Mouse (Mus musculus): ENCODE measurements around the gene Map3k5. TPM values are rescaled to one million over a fixed set of nuclear protein-coding genes. Genes with fewer than 3 reads are reported as not detected.

The Map3k5 gene
- polyA plus RNA-seq, 2 experiments from 2014 or later: 9.6 to 15.7 TPM

DNA sequence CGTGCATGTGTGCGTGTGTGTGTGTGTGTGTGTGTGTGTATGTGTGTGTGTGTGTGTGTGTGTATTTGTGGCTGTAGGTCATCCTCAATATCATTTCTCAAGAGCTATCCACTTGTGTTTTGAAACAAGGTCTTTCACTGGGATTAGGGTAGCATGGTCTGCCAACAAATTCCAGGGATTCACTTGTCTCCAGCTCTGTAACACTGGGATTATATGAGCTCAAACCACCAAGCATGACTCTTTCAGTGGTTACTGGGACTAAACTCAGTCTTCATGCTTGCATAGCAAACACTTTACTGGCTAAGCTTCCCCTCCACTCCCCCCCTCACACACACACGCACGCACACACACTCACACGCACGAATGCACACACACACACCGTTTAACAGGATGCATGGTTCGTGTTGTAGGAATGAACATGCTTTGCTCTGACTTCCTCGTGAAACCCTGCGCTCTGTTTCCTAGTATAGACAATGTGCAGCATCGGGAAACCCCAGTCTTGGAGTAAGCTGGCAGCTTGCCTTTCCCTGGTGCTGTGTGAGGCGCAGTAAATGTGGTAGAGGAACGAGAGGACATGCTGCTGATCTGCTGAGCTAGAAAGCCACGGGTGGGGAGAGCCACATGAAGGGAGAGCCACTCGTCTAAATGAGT, 126.2 kb downstream of the Map3k5 start:
- no peak for ATAC-seq

DNA sequence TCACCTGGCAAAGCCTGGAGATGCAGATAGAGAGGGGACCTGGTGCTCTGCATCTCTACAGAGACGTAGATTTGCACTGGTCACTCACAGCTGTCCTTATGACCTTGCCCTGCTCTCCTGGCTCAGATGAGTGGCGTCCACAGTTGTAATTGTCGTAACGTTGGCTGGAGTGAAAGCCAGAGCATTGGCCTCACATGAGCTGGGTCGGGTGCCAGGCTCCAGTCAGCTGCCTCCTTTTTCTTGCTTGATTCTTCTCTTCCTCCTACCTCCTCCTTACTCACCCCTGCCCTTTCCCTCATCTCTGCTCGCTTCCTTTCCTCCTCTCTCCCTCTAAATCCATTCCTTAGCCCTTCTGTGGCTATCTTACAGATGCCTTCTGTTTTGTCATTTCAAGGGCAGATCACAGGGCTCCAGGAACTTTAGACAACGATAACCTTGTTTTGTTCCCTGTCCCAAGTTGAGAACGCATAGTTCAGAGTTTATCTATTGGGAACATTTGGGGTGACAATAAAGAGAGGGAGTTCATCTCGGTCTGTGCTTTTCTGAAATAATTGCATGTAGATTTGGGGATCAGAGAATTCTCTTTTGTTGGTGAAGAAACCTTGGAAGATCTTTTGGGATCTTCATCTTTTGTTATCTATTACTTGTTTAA, 130.4 kb downstream of the Map3k5 start:
- no peak for ATAC-seq

DNA sequence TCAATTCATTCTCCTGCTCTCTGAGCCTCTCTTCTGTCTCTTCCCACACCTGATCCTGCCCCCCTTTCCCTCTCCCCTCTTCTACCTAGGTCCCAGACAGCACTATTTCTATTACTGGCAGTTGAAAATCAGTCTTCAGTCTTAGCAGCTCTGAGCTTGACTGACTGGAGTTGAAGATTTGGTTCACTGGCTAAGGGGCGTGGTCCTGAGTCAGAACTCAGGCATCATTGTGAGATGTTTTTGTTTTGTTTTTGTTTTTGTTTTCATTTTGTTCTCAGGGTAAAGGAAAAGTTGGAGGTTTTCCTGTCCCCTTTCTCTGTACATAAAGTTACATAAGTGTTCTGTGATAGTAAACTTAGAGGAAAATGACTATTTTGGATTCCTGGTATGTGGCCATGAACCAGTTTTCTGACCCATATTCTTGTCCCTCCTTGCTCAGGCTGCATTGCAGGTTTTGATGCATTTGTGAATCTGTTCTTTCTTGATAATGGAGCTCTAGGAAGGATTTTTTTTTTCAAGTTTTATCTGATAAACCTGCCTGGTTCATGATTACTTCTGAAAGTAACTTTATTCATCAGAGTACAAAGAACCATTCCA, 131.9 kb downstream of the Map3k5 start:
- no peak for ATAC-seq

DNA sequence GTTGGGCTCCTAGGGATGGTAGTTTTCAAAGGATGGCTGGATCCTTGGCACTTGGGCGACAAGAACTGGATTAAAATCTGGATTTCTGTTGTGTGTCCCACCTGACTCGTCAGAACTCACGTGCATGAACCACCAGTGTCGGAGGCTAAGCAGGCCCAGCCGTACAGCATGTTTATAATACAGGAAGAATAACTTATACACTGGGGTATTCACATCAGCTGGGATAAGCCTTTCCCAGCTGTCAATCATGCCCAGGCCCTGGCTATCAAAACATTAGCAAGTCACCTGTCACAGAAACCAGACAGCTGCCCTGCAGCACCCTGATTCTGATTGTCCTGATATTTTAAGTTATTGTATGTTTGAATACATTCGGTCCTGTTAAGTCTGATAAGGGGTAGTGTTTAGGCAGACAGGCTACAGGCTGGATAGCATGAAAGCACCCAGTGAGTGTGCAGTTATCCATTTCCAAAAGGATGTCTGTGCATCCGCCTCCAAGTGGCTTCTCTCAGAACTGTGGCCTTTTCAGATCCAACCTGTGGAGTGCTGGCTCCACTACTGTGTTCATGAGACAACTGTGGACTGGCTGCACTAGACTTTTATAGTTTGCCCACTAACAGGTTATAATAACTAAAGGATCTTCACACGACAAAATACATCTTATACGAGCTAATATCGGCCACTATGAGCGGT, 135.6 kb downstream of the Map3k5 start:
- no peak for ATAC-seq

DNA sequence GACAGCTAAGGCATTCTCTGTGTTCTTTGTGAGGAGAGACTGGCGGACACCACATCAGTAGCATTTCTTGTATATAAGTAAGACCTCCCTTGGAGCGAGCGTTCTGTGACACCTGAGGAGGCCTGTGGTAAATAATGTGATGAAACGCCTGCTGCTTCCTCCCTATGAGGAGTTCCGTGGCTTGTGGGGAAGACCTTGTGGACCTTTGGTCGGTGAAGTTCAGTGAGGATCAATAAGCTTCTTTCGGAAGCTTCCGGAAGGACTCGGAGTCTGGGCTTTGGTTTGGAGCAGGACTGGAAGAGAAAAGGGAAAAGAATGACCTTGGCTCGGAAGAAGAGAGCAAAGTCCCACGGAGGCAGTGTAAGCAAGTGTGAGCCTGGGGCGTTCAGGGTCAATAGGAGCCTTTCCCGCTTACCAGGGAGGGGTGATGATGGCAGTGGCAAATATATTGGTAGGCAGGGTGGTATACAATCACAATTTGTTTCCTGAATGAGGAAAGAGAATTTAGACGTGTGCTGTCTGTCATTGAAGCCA, 136.4 kb downstream of the Map3k5 start:
- no peak for ATAC-seq

DNA sequence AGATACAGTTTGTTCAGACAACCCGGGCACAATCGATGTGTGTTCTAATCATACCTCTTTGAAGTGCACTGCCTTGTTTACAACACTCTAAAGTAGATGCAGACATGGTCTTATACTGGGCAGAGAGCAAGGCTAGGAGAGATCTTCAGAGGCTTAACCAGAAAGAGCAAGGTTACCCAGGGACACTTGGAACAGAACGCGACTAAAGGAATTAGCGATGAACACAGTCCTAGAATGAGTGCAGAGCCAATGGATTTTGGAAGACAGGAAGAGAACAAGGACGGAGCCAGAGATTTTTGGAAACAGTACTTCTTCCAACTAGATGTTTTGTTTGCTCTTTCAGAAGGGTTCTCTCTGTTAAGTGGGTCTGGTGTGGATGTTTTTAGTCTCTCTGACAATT, 137.4 kb downstream of the Map3k5 start:
- ATAC-seq: no peak

DNA sequence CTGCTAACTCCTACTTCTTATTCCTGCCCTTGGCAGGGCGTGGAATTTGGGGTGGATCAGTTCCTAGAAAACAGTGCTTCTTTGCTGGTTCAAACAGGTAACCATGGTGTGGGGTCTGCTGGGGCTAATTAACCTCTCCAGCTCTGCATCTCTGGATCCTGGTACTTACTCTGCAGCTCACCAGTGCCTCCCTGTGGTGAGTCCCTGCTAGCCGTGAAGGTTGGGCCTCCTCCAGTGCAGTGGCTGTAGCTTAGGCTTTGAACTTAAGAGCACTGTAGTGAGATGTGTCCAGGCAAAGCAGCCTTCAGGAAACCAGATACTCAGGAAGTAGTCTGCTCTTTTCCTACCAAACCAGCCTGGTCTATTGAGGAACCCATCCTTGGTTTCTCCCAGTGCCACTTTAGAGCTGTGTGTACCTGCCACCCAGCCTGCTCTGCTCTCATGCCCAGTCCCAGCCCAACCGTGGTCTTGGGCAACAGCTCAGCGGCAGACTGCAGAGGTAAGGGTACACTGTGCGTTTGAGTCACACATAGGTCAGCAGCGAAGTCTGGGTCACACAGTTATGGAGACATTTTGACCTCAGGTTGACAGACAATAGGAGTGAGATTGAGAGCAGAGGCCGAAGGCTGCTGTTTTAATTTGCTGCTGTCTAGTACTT, 139.1 kb downstream of the Map3k5 start:
- peak; percentile 74 for ATAC-seq

DNA sequence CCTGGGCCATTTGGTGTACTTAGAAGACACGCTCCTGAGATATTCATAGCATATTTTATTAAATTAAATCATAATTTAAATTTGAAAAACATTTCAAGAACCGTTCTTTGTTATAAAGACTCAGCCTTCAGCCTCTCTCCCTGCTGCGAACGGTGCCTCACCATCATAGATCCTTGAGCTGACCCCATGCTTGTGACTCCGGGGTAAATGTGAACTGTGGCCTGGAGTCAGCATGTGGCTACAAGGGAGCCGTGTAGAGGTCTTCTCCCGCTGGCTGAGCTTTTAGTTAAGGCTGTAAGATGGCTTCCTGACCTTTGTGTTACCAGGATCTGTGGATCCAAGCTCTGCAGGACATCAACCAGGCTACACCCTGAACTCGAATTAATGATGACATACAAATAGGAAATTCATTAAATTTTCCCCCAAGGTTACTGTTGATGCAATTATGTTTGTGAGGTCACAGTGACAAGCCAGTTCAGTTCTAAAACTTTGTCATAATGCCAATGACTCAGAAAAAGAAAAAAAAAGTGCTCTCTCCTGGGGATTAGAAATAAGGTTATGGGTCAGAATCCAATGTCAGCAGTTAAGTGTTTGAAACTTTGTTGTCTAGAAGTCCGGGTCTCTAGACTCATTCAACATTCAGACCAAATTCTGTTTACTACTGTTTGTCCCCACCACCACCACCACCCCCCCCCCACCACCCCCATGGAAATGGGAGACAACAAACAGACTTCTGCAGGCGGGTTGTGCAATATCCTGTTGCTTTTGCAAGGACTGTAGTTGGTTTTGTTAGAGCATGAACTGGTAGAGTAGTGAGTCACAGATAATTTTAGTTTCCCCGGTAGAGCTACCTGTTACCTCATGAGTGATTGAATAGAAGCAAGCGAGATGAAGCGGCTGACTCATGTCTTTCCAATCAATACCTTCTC, 142.5 kb downstream of the Map3k5 start:
- peak; percentile 29 for ATAC-seq

DNA sequence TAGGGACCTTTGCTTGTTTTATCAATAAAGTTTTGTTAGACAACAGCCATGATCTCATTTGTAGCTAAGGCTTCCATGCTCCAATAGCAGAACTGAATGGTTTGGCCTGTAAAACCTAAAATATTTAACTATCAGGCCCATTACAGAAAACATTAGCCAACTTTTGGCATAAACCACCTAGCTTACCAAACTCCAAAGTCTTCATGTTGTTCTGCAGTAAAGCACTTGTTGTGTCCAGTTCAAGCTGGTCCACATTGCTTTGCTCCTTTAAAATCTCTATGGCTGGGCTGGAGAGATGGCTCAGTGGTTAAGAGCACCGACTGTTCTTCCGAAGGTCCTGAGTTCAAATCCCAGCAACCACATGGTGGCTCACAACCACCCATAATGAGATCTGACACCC, 144.1 kb downstream of the Map3k5 start:
- no peak for ATAC-seq

DNA sequence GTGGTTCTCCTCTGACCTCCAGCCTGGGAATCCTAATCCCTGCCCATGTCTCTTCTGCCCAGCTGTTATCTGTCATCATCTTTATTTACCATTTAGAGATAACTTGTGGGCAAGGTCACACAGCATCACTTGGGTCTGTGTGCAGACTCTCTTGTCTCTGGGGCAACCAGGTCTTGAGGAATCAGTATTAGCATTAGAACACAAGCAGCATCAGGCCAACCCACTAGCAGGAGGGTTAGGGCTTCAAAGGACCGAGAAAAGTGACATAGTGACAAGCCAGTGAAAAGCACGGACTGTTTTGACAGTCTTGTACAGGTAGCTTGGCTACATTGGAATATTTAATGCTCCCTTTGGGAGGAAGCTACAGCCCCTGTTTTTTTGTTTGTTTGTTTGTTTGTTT, 153.6 kb downstream of the Map3k5 start:
- ATAC-seq: no peak

DNA sequence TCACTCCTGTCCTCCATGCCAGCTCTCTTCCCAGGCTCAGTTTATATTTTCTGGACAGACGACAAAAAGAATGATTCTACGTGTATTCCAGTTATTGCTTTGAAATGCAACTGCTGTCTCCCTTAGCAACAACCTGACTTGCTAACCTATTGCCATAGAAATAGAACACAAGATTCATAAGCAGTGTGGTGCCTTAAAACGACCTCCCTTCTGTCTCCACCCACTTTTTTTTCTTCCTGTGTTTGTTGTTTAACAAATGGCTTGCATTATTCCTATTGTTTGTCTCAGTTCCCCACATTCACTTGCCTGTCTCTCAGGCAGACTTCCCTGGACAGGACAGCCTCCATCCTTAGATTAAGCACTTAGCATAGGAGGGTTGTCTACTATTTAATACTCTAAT, 154.8 kb downstream of the Map3k5 start:
- no peak for ATAC-seq

DNA sequence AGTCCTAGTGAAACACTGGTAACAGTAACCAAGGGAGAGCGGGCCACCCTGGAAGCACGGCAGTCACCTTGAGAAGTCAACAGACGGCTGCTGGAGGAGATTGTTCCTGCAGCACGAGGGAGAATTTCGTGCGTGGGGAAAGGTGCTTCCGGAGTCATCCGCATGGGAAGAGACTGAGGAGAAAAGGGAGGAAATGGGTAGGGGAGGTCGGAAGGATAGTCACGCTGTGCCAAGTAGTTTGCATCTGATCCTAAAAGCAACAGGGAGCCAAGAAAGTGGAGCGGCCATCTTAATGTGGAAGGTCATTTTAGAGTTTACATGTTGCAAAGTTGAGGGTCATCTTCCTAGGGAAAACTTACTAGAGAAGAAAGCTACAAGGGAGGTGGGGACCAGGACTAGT, 155.9 kb downstream of the Map3k5 start:
- no peak for ATAC-seq

DNA sequence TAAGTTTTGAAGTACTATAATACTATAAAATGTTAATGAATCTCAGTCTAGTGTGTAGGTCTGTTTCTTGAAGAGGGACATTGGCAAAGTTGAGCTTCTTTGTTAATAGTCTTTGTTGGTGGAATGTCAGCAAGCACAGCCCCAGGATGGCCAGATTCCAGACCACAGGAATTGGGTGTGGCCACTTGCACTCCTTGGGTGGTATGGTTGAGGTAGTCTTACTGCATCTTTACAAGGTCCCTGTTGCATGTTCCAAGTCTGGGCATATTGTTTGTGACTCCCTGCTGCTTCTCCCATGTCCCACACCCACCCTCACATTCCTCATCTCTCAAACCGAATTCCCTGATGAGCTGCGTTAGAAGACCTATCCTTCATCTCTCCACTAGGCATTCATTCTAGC, 157.1 kb downstream of the Map3k5 start:
- no peak for ATAC-seq

DNA sequence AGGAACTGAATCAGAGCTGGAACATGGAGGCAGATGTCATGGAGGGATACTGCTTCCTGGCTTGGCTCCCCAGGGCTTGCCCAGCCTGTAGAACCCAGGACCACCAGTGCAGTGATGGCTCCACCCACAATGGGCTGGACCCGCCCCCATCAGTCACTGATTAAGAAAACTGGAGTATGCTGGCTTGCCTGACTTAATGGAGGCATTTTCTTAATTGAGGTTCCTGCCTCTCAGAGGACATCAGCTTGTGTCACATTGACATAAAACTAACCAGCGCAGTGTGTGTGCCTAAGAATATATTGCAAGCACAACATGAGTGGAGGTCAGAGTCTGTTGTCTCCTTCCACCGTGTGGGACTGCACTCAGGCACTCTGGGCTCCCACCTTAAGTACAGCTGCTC, 158.1 kb downstream of the Map3k5 start:
- ATAC-seq: no peak

DNA sequence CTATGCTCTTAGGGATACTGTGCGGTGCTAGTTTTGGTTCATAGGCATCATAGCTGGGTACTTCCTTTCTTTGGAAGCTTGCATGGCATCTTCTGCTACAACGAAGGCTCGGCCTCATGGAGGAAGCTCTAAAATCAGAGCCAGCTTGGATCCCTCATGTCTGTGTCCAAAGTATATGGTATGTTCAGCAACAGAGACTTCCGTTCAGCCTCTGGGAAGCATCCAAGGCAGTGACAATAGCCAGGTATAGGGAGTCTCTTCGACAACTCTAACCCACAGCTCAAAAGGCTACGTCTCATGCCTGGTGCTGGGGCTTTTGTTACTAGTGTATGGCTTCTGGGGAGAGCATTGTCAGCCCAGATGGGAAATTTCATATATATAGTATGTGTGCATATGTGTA, 167.2 kb downstream of the Map3k5 start:
- no peak for ATAC-seq

DNA sequence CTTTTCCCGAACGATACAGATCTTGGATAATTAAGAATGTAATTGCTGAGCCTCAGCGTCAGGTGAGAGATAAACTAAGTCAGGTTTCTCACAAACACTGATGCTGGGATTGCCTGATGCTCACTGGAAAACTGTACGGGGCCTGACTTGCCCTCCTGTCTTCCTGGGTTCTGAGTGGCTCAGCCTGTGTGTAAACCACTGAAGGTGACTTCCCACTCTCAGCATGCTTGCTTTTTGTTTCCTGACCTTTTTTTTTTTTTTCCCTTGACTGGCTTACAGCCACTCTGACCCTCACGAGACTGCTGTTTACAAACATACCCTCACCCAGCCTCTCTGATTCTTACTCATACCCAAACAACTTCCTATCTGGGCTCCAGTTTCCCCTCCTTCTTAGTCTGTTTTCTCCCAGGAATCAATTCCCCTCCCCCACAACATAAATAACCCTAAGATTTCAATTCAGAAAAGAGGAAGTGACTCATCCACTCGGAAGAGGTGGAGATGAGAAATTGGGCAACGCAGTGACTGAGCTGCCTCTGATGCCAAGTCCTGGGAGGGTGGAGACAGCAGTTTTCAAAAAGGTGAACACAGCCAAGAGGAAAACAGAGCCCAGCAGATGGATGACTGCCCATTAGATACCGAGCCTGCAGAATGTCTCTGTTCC, 170.1 kb downstream of the Map3k5 start:
- ATAC-seq: peak; percentile 61

DNA sequence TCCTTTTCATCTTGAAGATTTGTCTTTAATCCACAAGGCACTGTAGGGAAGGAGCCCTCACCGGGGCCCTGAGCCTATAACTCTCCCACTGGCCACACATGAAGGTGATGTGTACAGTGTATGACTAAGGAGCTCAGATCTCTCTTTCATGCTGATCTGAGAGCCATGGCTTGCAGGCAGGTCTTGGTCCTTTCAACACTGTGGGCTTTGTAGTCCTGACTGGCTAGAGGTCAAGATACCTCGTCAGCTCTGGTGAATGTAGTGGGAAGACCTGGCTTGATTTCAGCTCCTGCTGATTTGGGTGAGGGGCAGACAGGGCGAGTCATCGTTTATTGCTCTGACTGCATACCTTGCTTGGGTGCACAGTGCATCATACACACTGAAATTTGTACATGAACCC, 171.3 kb downstream of the Map3k5 start:
- no peak for ATAC-seq

DNA sequence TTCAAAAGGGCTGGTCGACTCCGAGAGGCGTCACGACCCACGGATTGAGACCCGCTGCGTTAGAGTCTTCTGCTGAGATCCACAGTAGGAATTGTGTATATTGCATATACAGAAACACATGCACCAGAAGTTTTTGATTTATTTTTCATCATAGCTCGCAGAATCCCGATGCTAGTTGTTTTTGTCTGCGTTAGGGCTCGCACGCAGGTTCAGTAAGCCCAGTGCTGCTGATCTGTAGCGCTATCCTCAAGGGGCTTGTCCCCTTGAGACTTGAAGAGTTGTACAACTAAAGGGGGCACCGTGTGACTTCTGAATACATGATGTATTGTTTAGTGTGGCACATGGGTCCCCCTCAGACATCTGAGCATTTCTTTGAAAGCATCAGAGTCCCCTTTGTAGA, 172.8 kb downstream of the Map3k5 start:
- no peak for ATAC-seq

DNA sequence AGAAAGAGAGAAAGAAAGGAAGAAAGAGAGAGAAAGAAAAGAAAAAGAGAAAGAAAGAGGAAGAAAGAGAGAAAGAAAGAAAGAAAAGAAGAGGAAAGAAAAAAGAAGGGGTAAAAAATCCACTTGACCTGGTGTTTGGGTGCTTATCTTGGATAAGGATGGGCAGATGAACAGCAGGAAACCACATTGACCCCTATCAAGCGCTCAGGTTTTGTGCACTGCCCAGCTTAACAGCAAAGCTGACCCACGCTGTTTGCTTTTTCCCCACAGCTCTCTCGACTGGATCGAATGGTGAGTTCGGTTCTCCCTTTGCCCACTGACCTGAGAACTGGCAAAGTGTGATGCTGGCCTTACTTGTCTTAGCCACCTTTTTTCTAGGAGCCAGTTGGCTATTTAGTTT, 177.2 kb downstream of the Map3k5 start:
- ATAC-seq: no peak

DNA sequence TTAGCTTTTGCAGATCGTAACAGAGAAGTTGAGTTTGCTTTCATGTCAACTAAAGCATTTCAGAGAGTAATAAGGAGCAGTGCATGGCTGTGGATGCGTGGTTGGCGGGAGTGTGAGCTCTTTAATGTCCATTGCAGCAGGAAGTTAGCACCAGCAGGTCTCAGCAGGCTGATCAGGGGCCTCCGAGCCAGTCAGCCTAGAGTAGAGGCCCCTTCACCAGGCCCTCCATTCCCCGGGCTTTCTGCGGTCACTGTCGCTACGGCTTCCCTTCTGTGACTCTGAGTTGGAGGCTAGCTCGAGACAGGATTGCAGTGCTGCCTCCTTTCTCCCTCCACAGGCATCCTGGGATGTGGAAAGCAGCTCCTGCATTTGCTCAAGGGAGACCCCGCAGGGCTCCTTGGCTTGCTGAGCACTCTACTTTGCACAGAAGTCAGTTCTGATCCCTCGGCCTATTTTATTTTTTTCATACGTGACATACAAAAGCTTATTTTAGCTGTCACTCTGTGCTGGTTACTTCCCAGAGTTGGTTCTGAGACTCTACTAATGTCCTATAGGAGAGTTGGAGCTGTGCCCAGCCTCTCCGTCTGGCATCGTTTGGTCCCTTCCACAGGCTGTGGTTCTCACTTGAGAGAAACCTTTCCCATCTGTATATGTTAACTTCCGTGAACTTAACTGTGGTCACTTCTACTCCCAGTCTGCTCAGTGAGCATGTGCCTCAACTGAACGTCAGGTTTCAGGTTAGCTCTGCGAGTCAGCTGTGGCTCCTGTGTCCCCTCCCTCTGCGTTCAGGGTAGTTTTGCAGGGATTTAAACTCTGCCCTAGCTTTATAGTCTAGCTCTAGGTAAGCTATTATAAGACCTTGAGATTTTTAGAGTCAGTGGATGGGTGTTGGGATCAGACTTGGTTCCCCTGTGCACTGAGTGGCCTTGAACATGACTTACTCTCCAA, 178.0 kb downstream of the Map3k5 start:
- ATAC-seq: no peak
